Mouse (Mus musculus) right cerebral cortex, postnatal 36 days (tissue): ENCODE measurements at regions not wholly inside any gene's neighbourhood (a gene's known extent, or its start where the extent isn't known, plus 50 kb on each side); places are given as distances from the start of the nearest gene placed in this dataset.

ENCODE experiments used
- DNase-seq, 2 experiments: peaks; one replicate each; pipeline ENCODE4 v3.0.0; 2022; ENCODE audit warnings: low spot score in 2 of 2, mixed read lengths in 1 of 2

DNA sequence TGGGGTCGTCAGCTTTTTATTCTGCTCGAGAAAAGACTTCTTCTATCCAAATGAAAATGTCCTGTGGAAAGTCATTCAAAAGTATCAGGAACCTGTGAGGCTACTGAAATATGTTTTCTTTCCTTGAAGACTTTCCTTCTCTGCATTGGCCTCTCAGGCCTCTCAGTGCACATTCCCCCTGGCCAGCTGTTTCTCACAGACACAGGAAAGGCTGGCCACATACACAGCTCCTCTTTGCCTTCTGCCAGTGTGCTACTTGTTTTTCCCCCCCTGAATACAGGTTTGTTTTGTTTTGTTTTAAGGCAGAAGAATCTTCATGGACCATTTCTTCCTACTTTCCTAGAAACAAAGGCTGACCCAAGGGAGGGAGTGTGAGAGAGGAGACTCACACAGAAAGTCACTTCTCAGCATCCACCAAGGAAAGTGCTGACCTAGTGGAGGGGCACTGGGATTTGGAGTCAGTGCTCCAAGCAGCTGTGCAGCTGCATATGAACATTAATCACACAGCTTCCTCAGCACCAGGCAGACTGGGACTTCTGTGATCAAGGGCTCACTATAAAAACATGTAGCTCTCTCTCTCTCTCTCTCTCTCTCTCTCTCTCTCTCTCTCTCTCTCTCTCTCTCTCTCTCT lies 324.0 kb downstream of the Etaa1 start:
- no peak for DNase-seq

DNA sequence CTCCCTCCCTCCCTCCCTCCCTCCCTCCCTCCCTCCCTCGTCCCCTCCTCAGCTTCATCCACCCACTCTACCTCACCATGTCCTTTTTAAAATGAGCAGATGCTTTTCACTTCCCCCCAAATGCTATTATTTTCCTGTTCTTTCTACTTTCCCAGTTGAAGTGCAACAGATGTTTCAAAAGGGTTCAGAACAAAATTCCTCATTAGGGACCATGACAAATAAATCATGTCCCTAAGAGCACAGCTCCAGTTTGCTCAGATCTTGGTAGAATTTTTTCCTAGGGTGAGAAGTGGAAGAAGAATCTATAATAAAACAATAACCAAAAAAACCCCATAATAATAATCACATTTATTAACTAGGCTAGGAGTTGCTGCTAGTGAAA lies 323.5 kb downstream of the Etaa1 start:
- no peak for DNase-seq

DNA sequence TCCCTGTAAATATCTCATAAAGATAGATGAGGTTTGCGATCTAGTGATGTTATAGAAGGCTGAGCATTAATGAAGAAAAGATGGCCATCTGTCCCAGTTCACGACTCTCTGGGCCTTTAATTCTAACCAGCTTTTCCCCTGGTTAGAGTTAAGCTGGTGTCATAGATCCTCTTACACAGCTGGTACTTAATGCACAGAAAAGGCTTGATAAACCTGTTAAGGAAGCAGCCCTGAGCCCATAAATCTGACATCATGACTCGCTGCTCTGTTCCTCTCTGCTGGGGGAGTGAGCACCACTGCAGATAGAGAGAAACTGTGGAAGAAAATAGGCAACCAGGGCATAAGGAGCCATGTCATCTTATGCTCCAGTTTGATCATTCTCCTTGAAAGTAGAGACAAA lies 316.5 kb downstream of the Etaa1 start:
- no peak for DNase-seq

DNA sequence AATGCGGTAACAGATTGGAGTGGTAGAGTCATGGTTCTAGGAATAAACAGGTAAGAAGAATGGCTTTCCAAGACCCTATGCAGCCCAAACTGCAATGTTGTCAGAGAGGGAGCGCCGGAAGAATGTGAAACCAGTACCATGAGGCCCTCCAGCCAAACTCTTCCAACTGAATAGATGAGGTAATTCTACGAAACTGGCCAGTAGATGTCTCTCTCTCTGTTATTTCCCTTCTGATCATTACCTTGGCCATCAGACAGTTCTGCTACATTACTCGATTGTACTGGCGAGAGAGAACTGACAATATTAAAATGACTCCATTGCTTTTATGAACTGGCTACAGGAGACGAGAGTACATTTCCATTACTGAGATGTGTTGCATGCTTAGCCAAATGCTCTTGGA lies 313.8 kb downstream of the Etaa1 start:
- DNase-seq, result no peak

DNA sequence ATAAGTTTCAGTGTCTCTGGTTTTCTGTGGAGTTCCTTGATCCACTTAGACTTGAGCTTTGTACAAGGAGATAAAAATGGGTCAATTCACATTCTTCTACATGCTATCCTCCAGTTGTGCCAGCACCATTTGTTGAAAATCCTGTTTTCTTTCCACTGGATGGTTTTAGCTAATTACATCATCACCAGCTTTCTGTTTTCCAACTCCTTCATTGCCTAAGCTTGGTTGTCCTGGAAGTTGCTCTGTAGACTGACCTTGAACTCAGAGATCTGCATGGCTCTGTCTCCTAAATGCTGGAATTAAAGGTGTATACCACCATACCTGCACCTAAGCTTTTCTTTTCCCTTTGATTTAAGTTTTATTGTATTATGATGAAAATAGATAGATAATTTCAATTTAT lies 306.2 kb downstream of the Etaa1 start:
- no peak for DNase-seq

DNA sequence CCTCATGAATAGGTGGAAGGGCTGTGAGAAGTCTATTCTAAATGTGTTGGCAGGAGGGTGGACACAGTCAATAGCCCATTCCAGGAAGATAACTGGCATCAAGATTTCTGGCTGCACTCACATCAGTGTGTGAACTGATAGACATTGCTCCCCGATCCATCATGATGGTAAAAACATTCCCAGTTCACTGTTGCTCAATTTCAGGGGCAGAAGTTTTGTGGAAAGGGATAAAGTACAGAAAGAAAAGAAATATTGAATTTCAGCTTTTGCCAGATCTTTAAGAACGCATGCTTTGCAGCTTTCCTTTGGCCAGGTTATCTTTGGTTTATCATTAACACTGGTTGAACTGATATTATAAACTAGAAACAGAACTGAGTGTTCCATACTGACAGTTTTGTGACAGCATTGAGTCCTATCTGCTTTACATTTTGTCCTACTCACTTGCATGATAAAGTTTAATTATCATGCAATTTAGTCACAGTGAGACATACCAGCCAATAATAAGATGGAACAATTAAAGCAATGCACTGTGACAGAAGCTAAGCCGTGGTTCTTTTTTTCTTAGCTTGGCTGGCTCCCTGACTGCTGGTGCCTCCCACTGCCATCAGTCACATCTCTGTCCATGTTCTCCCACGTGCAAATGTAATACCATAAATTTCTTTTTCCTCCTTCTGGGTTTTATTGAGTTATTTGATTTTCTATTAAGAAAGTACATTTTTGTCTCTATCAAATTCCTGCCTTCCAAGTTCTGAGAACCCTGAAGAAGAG lies 302.1 kb downstream of the Etaa1 start:
- no peak for DNase-seq

DNA sequence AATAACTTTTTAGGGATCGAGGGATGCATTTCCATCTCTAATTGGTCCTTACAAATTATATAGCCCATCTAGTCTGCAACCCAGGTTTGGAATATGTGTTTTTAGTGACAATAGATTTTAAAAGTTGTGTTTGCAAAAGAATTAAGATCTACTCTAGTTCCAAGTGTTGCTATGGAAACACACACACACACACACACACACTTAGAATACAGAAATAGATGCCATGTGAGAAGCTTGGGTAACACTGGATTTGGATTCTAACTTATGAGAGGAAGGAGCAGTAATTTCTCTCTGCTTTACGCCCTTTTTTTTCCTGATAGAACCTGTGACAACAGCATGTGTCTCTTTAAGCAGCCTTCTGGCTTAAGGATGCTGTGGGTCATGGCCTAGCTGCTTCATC lies 297.8 kb downstream of the Etaa1 start:
- DNase-seq, result no peak

DNA sequence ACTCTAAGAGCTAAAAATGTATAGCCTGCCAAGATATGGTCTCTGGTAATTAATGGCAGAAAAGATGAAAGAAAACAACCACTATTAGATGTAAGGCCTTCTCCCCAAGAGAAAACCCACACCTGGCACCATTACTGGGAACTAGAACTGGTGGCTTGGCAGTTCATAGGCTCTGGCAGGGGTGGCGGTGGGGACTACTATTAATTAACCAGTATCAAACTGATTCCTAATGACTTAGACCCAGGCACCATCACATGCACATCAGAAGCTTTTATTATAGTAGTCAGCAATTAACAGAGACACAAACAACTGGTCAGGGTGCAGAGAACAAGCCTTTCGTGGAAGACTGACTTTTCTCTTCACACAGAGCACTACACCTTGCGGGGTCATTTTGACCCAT lies 296.0 kb downstream of the Etaa1 start:
- no peak for DNase-seq

DNA sequence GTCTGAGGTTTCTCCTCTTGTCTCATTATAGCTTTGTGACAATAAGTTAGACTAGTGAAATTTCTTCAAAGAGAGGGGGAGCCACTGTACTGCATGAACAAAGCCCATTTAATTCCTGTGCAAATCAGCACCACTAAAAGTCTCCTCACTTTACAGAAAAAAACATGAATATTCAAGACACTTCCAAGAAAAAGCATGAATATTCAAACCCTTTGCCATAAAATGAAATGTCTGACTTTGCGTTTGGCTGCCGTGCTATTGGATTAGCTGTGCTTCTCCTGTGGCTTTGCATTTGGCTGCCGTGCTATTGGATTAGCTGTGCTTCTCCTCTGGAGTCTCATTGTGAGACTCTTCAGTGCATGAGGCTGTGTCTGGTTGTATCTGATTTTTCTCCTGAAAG lies 295.4 kb downstream of the Etaa1 start:
- DNase-seq, result no peak

DNA sequence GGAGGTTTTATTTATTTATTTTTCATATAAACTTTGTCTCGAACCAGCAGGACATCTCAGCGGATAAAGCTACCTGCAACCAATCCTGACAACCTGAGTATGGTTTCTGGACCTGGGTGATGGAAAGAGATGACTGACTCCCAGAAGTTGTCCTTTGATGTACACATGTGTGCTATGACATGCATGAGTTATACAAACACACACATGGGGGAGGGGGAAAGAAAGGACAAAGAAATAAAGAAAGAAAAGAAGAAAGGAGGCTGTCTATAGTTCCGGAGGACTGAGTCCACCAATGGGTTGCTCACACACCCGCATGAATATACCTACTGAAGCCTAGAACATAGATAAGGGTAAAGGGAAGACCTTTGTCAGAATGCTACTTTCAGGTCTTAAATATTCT lies 295.0 kb downstream of the Etaa1 start:
- DNase-seq, result no peak

DNA sequence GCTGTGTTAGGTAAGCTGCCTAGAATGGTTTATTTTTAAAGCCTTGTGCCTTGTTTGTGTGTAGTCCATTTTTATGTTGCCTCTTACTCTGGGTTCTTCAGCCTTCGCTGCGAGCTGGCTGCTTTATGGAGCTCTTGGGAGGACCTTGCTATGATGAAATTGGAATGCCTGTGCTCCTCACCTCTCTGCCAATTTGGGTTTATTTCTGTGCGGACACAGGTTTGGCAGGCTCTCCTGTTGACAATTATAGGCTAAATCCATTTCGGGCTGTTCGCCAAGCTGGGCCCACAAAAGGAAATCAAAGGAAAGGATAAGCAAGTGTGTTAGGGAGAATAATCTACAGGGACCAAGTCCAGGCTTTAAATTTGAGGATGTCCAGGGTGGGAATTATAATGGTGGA lies 289.8 kb downstream of the Etaa1 start:
- DNase-seq, result no peak

DNA sequence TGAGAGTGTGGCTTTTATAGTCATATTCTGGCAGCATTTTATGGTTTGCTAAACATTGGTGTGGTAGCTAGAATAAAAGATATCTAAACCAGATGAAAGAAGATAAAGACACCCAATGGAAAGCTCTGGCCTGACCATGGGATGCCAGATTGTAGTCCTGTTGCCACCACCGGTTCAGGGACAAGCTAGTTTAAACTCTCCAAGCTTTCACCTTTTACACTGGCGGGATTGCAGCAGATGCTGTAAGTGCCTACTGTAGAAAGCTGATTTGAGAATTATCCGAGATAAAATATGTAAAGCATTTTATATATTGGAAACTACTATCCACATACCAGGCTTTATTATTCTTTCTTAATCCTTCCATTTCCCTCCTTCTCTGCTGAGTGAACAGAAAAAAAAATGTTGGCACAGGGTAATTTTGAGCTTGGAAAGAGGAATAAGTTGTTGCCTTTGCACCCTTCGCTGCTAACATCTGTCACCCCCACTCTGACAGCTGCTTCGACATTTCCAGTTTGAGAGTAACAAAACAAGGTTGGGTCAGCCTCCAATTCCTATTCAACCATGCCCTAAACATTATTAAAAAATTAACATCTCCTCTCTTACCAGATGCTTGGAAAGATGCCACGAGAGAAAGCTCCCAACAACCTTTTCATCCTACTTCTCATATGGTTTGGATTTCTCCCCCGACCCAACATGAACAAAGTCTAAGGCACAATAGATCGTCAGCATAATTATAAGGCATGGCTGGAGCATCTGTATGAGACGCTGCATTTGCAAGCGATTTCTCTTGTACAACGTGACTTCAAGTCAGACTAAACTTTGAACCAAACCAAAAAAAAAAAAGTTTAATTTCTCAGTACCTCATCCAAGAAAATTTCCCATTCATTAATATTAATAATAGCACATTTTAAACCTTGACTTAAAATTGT lies 287.8 kb downstream of the Etaa1 start:
- no peak for DNase-seq

DNA sequence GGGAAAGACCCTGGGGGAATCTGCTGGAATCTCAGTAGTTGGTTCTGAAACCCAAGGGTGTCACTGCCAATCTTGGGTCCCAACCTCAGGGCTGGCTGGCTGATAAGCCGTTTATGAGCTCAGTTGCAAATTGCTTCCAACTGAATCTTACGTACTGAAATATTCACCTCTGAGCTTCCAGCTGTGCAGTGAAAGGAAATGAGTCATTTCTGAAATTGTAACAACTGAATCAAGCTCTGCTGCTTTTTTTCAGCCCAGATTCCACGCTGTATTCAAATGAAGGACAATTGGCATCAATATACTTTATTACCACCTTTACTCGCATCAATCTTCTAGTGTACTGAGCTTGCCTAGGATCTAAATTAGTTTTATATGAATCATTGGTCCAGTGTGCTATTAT lies 272.7 kb downstream of the Etaa1 start:
- DNase-seq, result no peak

DNA sequence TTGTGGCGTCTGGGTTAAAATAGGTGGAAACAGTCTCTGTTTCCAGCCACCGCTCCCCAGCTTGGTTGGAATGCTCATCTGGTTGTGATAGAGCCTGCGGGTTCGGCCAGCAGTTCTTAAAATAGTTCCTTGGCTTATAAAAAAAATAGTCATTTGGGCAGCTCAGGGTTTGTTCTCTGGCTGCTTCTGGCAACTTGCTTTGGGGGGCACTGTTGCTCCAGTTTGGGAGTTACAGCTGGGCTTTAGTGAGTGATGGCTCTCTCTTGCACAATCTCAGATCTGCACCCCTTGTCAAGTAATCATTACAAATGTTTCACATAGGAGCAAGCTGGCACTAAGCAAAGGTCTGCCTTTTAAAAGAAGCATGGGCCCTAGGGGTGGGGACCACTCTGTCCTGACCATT lies 268.0 kb downstream of the Etaa1 start:
- no peak for DNase-seq

DNA sequence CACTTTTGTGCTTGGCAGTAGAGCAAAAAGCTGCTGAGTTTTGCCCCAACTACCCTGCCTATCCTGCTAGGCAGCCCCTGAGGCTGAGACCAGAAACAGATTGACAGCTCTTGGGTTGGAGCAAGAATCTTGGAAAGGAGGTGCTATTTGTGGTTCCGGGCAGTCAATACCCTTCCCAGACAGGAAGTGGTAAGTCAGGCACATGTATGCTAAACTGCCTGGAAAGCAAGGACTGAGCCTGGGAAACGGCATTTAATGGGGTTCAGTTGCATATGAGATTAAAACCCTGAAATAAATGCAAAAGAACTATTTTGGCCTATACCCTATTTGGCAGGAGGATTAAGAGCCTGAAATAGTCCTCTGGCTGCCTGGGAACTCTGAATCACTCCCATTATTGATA lies 266.9 kb downstream of the Etaa1 start:
- no peak for DNase-seq

DNA sequence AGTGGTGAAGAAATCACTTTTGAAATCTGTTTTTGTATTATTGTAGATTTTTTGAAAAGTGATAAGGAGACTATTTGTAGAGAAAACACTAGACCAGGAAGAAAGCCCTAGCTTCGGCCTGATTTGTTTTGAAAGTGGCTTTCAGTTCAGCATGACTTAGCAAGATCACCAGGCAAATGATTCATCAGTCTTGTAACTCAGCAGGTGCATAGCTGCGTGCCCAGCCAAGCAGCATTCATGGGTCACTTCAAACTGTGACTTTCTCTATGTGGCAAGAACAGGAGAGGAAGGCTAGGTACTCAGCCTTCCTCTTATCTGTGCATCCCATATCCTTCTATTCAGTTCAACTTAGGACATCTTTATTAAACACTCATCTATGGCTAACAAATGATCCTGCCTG lies 259.5 kb downstream of the Etaa1 start:
- DNase-seq, result no peak

DNA sequence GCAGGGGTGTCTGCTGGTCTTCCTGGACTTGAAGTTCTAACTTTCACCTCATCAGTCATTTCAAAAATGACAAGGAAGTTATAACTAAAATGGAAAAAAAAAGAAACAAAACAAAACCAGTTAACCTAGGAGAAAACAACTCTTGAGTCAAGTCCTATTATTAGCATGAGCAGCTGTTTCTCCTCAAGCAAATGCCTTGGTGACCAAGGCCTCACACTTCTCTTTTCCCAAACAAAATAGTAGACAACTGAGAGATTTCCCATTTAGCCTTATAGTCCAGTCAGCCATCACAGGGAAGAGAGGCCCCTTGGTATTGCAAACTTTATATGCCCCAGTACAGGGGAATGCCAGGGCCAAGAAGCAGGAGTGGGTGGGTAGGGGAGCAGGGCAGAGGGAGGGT lies 244.9 kb downstream of the Etaa1 start:
- no peak for DNase-seq

DNA sequence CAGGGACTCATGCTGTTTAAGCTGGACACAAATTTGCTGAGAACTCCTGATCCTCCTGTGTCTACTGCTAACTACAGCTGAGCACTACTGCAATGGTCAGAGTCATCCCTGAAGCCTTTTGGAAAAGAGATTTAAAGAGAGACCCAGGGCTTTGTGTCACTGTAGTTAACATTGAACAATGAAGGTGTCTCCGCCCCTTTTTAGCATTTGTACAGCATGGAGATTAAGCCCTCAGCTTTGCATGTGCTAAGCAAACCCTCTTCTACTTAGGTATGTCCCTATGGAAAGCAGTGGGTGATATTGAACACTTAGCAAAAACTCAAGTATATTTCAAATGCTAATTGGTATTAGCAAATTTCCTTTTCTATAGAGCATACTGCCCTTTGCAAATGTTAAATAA lies 231.6 kb downstream of the Etaa1 start:
- DNase-seq, result no peak

DNA sequence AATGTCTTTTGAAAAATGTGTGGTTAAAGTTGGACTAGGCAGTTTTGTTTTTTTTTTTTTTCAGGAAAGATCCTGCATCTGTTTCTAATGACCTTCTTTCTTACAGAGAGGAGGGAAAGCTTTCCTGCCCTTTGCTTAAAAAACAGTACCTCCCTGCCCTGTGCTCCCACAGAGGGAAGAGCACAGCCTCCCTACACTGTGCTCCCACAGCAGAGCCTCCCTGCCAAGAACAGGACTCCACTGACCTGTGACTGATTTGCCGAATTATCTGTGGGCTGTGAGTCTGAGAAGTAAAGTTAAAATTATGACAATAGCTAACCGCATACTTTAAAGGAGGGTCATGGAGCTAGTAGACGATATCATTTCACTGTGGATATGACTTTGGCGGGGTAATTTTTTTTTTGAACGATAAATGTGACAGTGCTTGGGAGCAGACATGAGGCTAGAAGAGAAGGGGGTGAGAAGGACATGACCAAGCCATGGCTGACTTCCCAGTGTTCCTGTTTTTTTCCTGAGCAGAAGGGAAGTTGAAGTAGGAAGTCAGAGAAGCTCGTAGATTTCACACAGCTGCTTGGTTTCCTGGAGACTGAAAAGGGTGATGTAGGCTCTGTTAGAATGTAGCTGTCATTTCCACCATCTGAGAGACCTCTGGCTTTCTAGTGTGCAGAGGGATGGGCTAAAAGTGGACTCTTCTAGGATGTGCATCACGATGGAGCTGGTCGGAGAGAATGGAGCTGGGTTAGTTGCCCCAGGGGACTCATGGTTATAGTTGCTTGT lies 226.2 kb downstream of the Etaa1 start:
- no peak for DNase-seq

DNA sequence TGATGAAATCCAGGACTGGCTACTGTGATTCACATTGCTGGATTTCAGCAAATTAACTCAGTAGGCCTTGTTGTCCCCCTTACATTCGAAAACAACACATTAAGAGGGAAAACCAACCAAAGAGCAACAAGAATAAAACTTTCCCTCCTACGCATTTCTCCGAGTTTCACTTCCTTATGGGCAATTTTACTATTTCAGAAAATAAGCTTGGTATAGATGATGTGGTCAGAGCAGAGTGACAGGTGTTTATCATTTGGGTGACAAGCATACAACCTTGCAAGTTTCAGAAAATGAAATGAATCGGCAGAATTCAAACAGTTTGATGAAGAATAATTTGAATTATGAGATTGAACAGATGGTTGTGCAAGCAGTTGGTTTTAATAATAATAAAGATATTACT lies 220.6 kb downstream of the Etaa1 start:
- DNase-seq, result no peak

DNA sequence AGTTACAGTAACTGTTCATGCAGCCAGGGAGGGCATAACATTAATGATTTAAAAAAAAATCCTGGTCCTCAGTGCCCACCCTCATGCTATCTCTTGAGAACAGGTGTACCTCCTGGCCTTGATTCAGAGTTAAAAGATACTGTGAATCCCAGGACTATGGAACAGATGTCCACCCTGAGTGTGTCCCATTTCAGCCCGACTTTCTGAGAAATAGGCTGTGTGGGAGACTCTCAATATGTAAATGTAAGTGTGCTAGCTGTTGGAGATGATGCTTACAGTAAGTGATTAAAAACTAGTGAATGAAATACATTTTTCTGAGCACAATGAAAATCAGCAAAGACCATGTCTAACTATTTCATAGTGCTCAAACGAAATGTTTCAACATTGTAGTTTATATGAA lies 219.2 kb downstream of the Etaa1 start:
- no peak for DNase-seq

DNA sequence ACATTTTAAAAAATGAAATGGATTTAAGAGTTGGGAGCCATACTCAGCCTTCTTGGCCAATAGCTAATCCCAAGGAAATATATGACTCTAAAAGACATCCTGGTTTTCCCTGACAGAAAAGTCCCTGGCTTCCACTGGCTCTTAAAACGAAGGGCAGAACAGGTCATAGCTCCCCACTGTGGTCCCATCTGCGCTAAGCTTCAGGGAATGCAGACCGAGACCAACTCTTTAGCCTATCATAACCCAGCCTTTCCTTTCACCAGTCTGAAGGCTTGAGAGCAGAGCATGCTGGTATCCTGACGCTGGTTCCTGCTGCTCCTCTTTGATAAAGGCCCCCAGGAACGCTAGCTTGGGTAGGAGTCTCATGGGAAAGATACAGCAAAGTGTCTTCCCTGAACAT lies 214.8 kb downstream of the Etaa1 start:
- no peak for DNase-seq
